Mouse (Mus musculus) retina, adult 2 months (tissue): ENCODE results near the gene Foxl1.

Source experiments
- DNase-seq: peaks from one replicate; pipeline ENCODE4 v3.0.0-alpha.2; 2012; ENCODE audit warnings: low read depth, low spot score

Foxl1 gene

DNA sequence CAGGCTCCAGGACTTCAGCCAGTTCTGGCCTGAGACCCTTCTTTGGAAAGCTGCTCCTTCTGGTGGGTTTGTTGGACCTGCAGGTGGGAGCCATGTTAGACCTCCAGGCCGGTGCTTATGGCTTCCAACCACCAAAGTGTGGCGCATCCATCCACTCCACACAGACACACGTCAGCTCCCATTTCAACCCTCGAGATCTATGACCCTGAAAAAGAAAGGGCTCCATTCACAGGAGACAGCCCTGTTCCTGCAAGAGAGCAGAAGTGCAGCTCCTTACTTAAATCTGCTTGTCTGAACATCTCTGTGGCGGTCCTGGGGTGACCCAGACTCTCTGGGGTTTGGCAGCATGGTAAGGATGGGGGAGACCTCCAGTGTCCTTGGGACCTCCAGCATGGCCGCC, 34.2 kb upstream of the Foxl1 start:
- no peak for DNase-seq

DNA sequence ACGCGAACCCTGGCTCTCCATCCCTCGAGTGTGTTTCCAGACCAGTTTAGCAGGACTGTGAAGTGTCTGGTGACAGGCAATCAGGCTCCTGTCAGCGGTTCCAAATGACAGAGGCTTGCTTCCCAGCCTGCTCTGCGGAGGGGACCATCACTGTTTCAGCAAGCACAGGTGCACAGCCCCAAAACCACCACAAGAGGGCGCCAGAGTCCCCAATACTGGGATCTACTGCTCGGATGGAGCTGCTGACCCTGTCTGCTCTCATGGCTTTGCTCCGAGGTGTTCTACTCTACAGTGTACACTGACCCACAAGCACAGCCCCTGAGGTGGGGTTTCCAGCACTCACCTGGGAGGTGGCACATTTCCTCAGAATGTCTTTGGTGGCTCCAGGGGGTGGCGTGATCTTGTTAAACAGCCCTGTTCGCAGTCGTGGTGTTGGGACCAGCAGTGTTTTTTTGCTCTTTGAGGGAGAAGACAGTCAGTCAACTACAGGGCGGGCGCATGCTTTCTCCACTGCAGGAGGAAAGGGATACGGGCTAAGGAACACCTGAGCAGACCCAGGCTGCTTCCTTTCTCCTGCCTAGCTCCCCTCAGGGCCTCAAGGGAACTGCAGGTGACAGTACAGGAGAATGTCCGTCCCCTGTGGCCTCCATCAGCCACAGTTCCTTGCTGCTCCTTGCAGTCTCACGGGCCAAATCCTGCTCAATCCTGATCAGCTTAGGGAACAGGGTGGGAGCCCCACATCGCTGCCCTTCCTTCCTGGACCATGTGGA, 23.5 kb upstream of the Foxl1 start:
- DNase-seq, result peak; percentile 53

GRCm38 (mm10) chr8:121107668-121108656, 19.8 kb upstream of the Foxl1 start, which contains the start of gene Mthfsd:
Gene Mthfsd (minus strand): TSS chr8:121108392.
- DNase-seq, result peak; percentile 90

DNA sequence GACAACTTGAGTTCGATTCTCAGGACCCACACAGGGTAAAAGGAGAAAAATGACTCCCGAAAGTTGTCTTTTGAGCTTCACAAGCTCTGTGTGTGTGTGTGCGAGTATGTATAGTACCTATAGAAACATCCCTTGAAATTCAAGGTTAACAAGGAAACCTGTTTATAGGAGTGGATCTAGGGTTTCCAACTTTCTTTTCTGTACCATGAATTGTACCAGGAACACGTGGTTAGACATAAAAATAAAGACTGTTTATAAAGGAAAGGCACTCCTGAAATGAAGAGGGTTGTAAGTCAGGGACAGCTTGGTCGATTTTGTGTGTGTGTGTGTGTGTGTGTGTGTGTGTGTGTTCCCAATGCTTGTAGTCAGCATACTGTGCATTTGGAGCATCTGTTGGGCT, 19.1 kb upstream of the Foxl1 start:
- no peak for DNase-seq

GRCm38 (mm10) chr8:121111145-121111907, 16.4 kb upstream of the Foxl1 start:
- no peak for DNase-seq

DNA sequence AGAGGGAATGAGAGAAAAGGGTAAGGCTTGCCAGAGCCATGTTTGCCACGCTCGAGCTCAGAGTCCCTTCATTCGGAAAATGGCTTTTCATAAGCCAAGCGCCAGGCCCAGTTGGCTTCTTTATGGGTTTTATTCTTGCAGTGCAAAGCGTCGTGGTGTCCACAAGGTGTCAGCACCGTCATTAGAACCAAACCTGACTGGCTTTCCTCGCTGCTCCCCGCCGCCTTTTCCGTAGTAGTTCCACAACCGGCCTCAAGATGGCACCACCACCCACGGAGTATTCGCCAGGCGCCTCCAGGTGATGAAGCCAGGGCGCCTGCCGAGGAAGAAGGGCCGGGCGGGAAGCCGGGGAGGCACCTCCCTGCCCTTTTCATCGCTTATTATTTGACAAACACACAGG, 14.5 kb upstream of the Foxl1 start:
- peak; percentile 88 for DNase-seq

- no peak for DNase-seq
Observed at GRCm38 (mm10) chr8:121115136-121115535, 12.6 kb upstream of the Foxl1 start.

- DNase-seq, result no peak
Observed at GRCm38 (mm10) chr8:121115948-121116347, 11.8 kb upstream of the Foxl1 start, which contains the start of gene Foxc2. Gene Foxc2 (plus strand): TSS chr8:121116171.

DNA sequence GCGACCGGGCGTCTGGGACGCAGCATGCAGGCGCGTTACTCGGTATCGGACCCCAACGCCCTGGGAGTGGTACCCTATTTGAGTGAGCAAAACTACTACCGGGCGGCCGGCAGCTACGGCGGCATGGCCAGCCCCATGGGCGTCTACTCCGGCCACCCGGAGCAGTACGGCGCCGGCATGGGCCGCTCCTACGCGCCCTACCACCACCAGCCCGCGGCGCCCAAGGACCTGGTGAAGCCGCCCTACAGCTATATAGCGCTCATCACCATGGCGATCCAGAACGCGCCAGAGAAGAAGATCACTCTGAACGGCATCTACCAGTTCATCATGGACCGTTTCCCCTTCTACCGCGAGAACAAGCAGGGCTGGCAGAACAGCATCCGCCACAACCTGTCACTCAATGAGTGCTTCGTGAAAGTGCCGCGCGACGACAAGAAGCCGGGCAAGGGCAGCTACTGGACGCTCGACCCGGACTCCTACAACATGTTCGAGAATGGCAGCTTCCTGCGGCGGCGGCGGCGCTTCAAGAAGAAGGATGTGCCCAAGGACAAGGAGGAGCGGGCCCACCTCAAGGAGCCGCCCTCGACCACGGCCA, 11.1 kb upstream of the Foxl1 start:
- no peak for DNase-seq

DNA sequence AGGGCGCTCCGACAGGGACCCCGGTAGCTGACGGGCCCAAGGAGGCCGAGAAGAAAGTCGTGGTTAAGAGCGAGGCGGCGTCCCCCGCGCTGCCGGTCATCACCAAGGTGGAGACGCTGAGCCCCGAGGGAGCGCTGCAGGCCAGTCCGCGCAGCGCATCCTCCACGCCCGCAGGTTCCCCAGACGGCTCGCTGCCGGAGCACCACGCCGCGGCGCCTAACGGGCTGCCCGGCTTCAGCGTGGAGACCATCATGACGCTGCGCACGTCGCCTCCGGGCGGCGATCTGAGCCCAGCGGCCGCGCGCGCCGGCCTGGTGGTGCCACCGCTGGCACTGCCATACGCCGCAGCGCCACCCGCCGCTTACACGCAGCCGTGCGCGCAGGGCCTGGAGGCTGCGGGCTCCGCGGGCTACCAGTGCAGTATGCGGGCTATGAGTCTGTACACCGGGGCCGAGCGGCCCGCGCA, 10.5 kb upstream of the Foxl1 start:
- no peak for DNase-seq

DNA sequence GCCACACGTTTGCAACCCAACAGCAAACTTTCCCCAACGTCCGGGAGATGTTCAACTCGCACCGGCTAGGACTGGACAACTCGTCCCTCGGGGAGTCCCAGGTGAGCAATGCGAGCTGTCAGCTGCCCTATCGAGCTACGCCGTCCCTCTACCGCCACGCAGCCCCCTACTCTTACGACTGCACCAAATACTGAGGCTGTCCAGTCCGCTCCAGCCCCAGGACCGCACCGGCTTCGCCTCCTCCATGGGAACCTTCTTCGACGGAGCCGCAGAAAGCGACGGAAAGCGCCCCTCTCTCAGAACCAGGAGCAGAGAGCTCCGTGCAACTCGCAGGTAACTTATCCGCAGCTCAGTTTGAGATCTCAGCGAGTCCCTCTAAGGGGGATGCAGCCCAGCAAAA, 9.8 kb upstream of the Foxl1 start:
- no peak for DNase-seq

DNA sequence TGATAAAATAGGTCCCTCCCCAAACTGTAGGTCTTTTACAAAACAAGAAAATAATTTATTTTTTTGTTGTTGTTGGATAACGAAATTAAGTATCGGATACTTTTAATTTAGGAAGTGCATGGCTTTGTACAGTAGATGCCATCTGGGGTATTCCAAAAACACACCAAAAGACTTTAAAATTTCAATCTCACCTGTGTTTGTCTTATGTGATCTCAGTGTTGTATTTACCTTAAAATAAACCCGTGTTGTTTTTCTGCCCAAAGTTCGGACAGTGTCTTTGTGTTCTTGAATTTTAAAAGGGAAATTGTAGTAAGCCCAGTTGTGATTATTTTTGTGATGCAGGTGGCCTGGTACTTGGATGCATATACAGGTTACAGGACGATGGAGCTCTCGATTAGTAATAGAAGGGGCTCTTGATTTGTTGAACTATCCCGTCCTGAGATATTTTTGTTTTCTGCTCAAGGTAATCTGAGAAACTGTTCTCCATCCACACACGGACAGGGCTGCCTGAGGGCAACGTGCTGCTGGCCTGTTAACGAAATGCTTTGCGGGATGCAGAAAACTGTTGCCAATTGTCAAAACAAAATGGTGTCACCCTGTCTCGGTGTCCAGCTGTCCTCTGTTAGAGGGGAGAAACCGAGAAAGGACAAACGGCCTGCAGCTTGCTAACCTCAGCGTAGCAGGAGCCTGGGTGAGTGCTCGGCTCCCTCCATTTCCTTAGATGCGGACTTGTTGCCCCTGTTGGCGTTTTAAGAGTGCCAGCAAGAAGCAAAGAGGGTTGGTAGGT, 8.9 kb upstream of the Foxl1 start:
- no peak for DNase-seq

- DNase-seq, result no peak
Observed at GRCm38 (mm10) chr8:121119635-121120455, 7.9 kb upstream of the Foxl1 start.

DNA sequence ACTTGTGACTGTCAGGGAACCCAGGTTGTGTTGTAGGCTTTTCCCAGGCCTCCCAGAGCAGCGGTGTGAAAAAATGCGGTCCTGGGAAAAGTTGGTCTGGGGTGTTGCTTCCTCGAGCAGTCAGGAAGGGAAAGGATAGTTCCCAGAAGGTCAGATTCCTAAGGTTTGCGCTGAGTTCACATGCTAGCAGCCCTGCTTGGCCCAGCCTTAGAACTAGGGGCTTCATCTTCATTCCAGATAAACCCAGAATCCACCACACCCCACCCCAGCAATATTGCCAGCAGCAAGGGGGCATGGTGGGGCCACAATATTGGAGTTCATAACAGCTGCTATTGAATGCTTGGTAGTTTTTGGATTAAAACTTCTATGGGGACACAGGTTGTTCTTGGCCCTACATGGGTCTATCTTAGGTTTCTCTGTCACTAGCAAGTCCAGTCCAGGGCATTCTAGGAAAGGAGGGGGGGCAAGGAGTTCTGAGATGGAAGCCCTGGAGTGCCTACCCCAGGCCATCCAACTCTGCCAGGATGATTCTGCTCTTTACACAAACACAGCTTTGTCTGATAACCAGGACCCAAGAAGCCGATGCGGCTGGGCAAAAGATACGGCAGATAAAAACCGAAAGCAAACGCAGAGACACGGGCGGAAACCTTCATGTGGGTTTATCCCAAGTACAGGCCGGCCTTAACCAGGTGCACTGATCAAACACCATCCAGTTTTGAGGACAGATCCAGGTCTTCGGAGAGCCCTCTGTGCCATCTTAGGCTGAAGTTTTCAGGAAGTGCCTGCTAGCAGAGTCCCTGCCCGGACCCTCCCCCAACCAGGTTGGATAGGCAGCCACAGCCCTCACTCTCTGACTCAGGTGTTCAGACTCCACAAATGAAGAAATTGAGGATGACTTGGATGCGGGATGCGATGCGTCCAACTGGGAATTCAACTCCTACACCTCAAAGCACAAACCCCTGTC, 7.0 kb upstream of the Foxl1 start:
- no peak for DNase-seq

- DNase-seq, result no peak
Observed at GRCm38 (mm10) chr8:121121704-121122103, 6.0 kb upstream of the Foxl1 start.

DNA sequence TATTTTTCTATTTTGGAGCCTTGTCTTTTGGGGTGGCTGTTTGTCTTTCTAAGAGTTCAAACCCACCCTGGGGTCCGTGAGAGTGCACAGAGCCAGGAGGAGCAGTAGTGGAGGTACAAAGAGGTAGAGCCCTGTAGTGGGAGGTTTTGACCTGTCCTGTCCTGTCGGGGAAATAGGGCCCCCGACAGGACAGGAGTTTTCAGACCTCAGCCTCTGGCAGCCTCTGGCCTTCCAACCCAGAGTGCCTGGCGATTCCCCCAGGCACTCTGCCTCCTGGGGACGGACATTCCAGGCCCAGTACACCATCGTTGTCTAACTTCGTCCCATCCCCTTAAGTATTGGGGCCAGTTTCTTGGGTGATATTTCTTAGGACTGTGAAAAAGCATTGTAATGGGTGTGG, 5.4 kb upstream of the Foxl1 start:
- no peak for DNase-seq

DNA sequence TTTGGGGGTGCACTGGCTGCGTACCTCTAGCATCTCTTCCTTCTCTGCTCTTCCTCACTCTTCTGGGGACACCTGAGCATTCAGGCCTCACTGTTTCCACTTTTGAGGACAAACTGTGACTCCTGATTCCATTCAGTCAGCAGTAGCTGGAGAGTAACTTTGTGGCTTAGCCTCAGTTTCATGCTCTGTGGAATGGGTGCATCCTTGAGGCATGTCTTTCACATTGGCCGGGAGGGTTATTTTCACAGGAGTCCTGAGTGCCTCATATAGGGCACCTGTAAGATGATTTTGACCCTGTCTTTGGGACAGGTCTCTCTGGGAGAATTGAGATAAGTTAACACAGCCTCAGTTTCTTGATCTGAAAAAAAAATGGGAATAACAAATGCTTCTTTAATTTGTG, 4.6 kb upstream of the Foxl1 start:
- DNase-seq, result no peak

GRCm38 (mm10) chr8:121124547-121125239, 3.0 kb upstream of the Foxl1 start:
- DNase-seq, result no peak
